Mouse (Mus musculus): ENCODE measurements around the gene Cdca5.

DNA sequence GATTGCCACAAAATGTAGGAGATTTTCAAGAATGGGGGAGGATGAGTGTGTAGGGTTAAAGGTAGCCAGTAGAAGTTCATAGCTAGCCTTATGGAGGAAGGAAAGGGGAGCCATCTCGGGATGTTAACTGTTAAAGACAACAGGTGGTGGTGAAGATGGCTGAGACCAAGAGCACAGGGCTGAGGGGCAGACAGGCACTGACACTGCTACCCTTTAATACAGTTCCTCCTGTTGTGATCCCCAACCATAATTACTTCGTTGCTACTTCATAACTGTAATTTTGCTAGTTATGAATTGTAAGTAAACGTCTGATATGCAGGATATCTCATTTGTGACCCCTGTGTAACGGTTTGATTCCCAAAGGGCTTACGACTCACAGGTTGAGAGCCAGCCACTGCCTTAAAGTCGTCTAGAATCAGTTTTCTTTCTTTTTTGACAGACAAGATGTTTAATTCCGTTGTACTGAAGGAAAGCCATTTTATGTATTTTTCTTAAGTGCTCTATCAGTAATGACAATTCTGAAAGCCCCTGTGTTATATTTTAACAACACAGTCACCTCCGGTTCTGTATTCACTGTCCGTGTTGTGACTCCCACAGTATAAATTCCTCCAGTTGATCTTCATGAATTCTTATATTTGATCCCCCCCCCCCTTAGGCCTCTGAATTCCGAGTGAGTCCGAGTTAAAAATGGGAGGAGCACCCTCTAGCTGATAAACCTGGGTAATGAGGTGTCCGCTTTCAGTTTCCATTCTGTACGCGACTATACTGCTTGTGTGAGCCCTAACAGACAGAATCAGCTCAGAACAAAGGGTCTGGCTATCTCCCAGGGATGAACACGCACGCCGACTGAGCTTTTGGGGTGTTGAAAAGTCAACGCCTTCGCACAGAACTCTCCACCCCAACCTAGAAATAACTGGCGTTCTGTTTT, 39.2 kb upstream of the Cdca5 start:
- TF ChIP-seq CTCF (IDR thresholded peaks at IDR 0.05; ENCODE audit: control insufficient read depth, insufficient read depth, insufficient read length) (no peak), MAX (IDR thresholded peaks at IDR 0.05) (no peak), MYOD1 (IDR thresholded peaks at IDR 0.05; ENCODE audit: control insufficient read depth, insufficient read length, low read depth) (no peak), USF1 (IDR thresholded peaks at IDR 0.05; ENCODE audit: low read depth) (no peak), CEBPB (IDR thresholded peaks at IDR 0.05; ENCODE audit: low read depth) (no peak)

Measured in C2C12 (cell line).